Mouse (Mus musculus) macrophage (primary cell): ENCODE measurements around the gene Lmx1a. TPM values are rescaled to one million over a fixed set of nuclear protein-coding genes. Genes with fewer than 3 reads are reported as not detected.

Source experiments
- H3K27ac ChIP-seq: fragments of 350-480 bp; formaldehyde crosslinking; 2 replicates; pipeline ENCODE4 v1.9.0; 2021
- H3K36me3 ChIP-seq: fragments of 350-480 bp; formaldehyde crosslinking; 2 replicates; pipeline ENCODE4 v1.9.0; 2021; ENCODE audit errors: inconsistent target
- H3K4me3 ChIP-seq: fragments of 350-480 bp; formaldehyde crosslinking; 2 replicates; pipeline ENCODE4 v1.9.0; 2021; ENCODE audit errors: inconsistent target
- H3K79me2 ChIP-seq: fragments of 350-480 bp; formaldehyde crosslinking; 2 replicates; pipeline ENCODE4 v1.9.0; 2021; ENCODE audit errors: inconsistent target
- WGBS: methylation state at CpG from one replicate; pipeline ENCODE4 v1.1.7; 2026; ENCODE audit warnings: inconsistent platforms; ENCODE audit not compliant: missing documents; 5-methylcytosine and 5-hydroxymethylcytosine counted together
- polyA plus RNA-seq: library from polyadenylated mRNA; stranded (reverse); fragments of 250-400 nt; gene quantifications from 3 replicates; pipeline ENCODE4 v1.2.4, GENCODE M21; 2018; ENCODE audit warnings: inconsistent platforms

Lmx1a gene
- polyA plus RNA-seq, 1 experiment from 2014 or later = not detected

DNA sequence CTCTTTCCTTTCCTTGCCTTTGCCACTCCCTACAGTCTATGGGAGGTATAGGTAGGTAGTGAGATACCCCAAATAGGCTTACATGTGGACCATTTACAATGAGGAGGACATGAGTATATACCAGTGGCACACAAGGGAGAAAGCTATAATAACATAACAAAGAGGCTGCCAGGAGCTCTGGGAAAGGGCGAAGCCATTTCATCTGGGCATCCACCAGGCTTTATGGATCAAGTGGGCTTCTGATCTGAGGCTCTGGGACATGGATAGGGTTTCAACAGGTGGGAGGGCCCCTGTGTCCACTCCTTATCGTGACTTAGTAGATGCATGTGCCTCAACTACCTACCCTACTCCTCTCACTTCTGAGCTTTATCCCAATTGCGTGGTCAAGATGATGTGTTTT lies 142.6 kb downstream of the Lmx1a start:
- Histone ChIP-seq H3K79me2 (no peaks in the 10 kb centered on the region), H3K36me3 (no peaks in the 10 kb centered on the region), H3K4me3 (no peak overlapping the region), H3K27ac (no peak overlapping the region)
- 100% methylated on average over 3 of the region's 3 CpGs for WGBS

DNA sequence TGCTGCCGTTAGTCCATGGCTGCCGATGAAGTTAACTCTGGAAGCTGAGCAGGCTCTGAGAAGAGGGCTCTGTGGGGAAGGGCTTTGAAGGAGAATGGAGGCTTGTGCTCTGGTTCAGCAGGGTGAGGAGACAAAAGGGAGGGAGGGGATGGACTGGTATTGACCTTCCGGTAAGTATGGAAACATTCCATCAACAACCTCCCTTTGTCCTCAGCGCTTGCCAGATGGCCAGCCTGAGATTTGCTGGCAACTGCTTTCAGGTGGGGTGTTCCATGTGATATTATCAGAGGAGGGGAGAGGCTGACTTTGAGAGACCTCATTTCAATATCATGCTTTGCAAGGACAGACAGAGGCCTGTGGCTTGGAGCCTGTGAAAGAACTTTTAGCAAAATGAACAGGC lies 165.8 kb downstream of the Lmx1a start:
- H3K36me3 ChIP-seq = no peaks in the 10 kb centered on the region
- H3K27ac ChIP-seq = no peak overlapping the region
- 89% methylated on average over 4 of the region's 4 CpGs for WGBS
- H3K4me3 ChIP-seq = no peak overlapping the region
- no peaks in the 10 kb centered on the region for H3K79me2 ChIP-seq

DNA sequence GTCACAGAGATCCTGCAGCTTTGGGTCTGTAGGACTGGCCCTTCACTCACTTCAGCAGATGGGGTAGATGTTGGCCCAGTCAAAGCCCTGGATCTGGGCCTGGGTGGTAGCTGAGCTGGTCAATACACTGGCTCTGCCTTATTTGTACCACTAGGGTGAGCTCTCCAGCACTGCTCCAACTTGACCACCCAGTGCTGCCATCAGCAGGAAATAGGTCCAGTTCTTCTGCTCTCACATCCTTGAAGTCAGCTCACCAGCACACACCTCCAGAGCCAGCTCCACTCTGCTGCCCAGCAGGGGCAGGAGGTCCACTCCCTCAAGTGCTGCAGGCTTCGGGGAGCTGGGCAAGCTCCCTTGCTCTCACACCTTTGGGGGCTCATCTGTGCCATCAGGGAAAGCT lies 183.0 kb downstream of the Lmx1a start:
- WGBS = 57% methylated on average over 1 of the region's 1 CpGs
- H3K27ac ChIP-seq = no peak overlapping the region
- H3K79me2 ChIP-seq = no peaks in the 10 kb centered on the region
- H3K36me3 ChIP-seq = no peaks in the 10 kb centered on the region
- H3K4me3 ChIP-seq = no peak overlapping the region

DNA sequence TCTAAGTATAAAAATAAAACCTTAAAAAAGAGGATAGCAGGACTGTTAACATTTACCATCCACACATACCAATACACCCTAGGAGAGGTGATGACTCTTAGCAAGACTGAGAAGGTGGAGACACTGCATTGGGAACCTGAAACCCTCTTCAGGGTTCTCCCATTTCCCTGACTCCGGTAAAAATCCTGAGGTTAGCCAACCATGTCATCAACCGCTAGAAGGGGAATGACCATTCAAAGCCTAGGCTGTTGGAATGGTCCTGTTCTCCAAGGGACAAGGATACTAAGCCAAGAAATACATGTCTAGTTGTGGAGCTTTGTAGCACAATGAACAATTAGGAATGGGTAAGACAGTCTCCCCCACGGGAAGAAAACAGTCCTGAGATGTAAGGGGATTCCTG lies 185.1 kb downstream of the Lmx1a start:
- 72% methylated on average over 3 of the region's 3 CpGs for WGBS

DNA sequence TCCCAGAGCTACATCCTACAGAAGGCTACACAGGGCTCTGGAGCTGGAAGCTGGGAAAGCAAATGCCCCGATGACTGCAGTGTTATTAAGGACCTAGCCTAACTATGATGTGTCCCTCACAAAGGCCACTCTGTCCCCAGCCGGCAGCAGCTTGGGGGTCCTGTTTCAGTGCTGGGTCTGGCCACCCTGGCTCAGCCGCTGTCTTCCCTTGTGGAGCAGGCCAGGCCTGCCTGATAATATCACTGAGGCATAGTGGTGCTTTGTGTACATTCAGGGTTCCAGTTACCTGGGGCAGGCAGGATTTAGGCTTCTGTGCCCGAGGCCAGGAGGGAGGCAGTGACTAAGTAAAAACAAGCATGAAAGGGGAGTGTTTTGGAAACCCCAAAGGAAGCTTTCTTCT lies 188.9 kb downstream of the Lmx1a start:
- Histone ChIP-seq H3K27ac (no peak overlapping the region), H3K36me3 (no peaks in the 10 kb centered on the region), H3K4me3 (no peak overlapping the region), H3K79me2 (no peaks in the 10 kb centered on the region)
- WGBS = 79% methylated on average over 4 of the region's 4 CpGs

More for the DNA sequence above, 185.1 kb downstream of the Lmx1a start:
- no peaks in the 10 kb centered on the region for H3K36me3 ChIP-seq
- H3K4me3 ChIP-seq = no peak overlapping the region
- no peaks in the 10 kb centered on the region for H3K79me2 ChIP-seq
- no peak overlapping the region for H3K27ac ChIP-seq

DNA sequence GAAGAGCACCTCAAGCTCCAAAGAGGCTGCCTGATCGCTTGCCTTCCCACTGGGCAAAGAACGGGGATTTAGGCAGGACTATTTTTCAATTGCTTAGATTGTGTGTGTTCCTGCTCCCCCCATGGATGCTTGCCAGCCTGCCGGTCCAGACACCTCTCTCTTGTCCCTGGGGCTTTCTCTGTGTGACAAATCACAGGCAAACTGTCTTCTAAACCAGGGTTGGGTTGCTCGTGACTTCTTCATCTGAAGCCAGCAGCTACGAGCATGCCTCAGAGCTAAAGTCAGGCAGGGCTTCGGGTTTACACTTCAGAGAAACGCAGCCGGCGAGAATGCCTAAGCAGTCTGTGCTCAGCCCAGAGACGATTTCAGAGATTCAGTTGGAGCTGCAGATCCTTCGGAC lies 189.3 kb downstream of the Lmx1a start:
- no peak overlapping the region for H3K4me3 ChIP-seq
- H3K36me3 ChIP-seq = no peaks in the 10 kb centered on the region
- WGBS = 86% methylated on average over 11 of the region's 11 CpGs
- H3K79me2 ChIP-seq = no peaks in the 10 kb centered on the region
- no peak overlapping the region for H3K27ac ChIP-seq

DNA sequence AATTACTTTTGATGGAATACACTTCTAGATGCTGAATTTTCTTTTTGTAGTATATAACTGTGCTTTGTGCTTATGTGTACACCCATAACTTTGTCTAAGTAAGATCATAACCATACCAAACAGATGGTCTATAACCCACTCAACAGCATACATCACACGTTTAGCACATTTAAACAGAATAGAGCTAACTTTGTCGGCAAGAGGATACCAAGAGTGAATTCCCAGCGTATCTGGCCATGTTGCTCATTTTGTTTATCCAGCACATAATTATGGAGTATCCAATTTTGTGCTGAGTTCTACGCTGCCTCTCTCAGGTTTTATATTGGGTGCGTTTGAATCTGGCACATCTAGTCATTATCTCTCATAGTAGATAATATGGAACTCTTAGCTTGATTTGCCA lies 196.7 kb downstream of the Lmx1a start:
- Histone ChIP-seq H3K27ac (no peak overlapping the region), H3K4me3 (no peak overlapping the region), H3K36me3 (no peaks in the 10 kb centered on the region), H3K79me2 (no peaks in the 10 kb centered on the region)
- WGBS = 89% methylated on average over 5 of the region's 5 CpGs

DNA sequence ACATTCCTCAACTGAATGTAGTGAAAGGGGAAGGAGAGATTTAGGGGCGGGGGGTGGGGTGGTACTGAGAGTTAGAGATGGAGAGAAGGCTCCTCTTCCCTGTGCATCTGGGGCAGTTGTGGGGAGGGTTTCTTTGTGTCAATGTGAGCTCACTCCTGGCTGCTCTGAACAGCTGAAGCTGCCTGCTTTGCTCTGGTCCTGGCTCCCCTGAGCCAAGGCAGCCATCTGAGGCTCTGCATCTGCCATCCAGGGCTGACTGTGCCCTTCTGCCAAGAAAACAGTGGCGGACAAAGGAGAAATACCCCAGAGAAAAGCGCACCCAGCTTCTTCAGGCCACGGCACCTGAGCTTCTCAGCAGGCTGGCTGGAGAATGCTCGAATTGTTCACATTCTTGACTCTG lies 199.1 kb downstream of the Lmx1a start:
- WGBS = 79% methylated on average over 5 of the region's 5 CpGs
- H3K79me2 ChIP-seq = no peaks in the 10 kb centered on the region
- no peaks in the 10 kb centered on the region for H3K36me3 ChIP-seq
- H3K27ac ChIP-seq = no peak overlapping the region
- H3K4me3 ChIP-seq = no peak overlapping the region

DNA sequence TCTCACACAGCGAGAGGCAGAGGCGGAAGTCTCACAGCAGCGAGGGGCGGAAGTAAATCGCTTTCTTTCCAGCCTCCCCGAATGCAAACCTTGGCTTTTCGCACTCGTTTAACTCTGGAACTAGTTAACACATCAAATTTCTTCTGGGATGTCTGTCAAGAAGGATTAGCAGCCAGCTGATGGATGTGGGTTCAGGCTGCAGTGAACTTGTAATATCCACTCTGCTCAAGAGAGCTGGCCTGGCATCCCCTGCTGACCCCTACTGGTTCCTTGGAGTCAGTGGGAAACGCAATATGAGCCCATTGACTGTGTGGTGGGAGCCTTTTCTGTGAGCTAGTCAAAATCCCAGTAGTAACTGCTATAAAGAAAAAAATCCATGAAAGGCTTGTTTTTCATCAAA lies 199.8 kb downstream of the Lmx1a start:
- WGBS = 19% methylated on average over 9 of the region's 9 CpGs
- no peak overlapping the region for H3K4me3 ChIP-seq
- H3K36me3 ChIP-seq = no peaks in the 10 kb centered on the region
- no peak overlapping the region for H3K27ac ChIP-seq
- H3K79me2 ChIP-seq = no peaks in the 10 kb centered on the region

DNA sequence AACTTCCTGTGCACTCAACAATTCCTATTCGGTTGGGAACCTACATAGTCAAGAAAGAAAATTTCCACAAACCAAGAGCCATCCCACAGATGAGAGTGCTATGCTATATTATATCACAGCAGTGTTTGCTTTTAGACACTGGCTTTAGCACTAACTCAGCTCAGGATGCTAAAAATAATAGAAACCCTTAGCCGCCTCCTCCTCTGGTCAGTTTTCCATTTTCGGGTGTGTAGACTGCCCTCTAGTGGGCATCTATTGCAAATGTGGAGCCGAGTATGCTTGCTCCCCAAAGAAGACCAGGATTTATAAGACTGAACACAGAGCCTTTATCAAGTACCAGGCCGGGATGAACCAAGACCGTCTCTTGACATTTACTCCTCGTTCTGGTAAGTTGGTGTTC lies 207.2 kb downstream of the Lmx1a start:
- Histone ChIP-seq H3K4me3 (no peak overlapping the region), H3K27ac (no peak overlapping the region), H3K79me2 (no peaks in the 10 kb centered on the region), H3K36me3 (no peaks in the 10 kb centered on the region)
- 41% methylated on average over 7 of the region's 7 CpGs for WGBS

Other genes starting within 250 kb of the Lmx1a start
- gene Lrrc52, start 222.5 kb upstream of the Lmx1a start, polyA plus RNA-seq = not detected in 3 replicates
- not detected in 3 replicates for gene Rxrg, start 90.9 kb upstream of the Lmx1a start, polyA plus RNA-seq